Mouse (Mus musculus) embryo, embryonic 11 days (tissue): ENCODE results near the gene Neu2.

Source experiments
- DNase-seq: peaks from one replicate; pipeline ENCODE4 v3.0.0-alpha.2; 2015

The Neu2 gene

DNA sequence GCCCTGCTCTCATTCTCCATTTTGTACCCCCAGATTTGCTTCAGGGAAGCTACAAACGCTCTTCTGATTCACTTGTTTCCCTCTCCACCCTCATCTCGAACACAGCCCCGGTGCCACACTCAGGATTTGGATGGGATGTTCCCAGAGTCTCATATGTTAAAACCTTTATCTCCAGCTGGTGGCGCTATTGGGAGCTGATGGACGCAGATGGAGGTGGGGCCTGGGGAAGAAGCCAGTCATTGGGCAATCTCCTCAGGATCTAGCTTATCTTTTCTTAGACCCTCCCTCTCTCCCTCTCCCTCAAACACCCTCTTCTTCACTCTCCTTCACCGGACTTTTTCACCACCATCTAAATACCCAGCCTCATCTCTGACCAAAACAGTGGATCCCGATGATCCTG is 31.9 kb downstream of the Neu2 start:
- peak; percentile 58 for DNase-seq

GRCm38 (mm10) chr1:87551008-87551407 is 41.3 kb downstream of the Neu2 start:
- DNase-seq: no peak

- DNase-seq: no peak
These were observed 43.9 kb downstream of the Neu2 start for GRCm38 (mm10) chr1:87553586-87553985.

GRCm38 (mm10) chr1:87562967-87563366 is 53.3 kb downstream of the Neu2 start:
- DNase-seq: no peak

GRCm38 (mm10) chr1:87565760-87566159 is 56.1 kb downstream of the Neu2 start:
- no peak for DNase-seq

DNA sequence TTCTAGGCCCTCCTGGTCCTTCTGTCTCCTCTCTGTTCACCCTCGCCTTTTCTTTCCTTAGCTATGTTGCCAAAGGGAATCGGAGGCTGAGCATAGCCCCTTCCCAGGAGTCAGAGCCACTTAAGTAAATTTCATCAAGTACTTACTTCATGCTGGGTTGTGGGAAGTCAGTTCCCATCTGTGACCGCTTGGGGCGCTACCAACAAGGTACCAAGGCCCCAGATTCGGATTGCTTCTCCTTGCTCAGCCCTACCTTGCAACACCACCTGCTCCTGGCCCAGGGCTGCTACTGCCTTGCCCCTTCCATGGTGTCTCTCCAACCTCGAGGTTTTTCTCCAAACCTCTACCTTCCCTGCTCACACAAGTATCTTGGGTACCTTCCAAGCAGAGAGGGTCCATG is 58.7 kb downstream of the Neu2 start:
- peak; percentile 28 for DNase-seq

DNA sequence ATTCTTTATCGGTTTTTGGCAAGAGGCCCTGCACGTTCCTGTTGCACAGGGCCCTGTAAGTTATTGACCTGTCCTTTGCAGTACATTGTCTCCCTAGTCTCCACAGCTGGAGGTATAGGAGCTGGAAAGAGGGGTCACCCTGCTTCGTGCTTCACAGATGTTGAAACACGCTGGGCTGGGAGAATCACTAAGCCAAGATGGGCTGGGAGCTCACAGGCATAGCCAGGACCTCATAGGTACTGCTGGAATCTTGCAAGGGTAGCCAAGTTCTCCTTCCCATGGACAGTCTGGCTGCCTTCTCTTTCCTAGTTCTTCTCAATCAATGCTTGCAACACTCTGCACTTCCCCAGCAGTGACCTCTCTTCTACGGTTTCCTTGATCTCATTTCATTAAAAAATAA is 63.6 kb downstream of the Neu2 start:
- DNase-seq: no peak

DNA sequence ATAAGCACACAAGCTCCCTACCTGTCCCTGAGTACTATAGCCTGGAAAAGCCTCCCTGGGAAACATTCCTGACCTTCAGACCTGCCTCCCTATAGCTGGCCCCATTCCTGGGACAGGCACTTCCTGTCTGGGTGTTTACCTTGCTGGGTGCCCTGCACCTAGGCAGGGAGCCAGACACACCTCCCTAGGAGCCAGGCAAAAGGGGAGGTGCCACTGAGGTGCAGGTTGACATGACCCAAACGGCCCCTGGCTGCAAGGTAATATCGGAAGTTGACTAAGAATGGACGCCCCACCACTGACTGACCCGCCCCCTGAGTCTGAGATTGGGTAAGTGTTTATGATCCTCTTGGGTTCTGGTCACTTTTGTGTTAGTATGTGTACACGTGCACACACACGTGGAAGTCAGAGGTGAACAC is 64.1 kb downstream of the Neu2 start, which contains the start of gene Ngef:
Gene Ngef (minus strand): TSS at position 71 of the 416 bp plus-strand sequence.
- no peak for DNase-seq

DNA sequence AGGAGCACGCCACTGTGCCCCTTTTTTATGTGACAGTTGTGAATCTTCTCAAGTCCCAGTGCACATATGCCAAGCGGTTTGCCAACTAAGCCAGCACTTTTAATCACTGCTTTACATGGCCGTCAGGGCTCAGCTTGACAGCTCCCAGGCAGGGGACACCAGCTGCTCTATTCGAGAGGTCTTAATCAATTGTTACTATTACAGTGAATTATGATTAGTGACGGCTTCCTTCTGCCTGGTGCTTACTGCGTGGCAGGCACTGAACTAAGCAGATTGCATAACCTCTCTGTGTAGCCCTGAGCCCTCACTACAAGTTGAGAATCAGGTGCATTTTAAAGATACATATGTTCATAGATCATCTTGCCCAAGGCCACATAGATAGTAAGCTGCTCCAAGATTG is 64.7 kb downstream of the Neu2 start:
- DNase-seq: peak; percentile 11

GRCm38 (mm10) chr1:87574785-87575184 is 65.1 kb downstream of the Neu2 start:
- DNase-seq: no peak

GRCm38 (mm10) chr1:87578965-87579364 is 69.3 kb downstream of the Neu2 start:
- no peak for DNase-seq

- DNase-seq: peak; percentile 45
These were observed 71.1 kb downstream of the Neu2 start for GRCm38 (mm10) chr1:87580824-87581223.

- DNase-seq: no peak
These were observed 79.5 kb downstream of the Neu2 start for GRCm38 (mm10) chr1:87589162-87589561.

DNA sequence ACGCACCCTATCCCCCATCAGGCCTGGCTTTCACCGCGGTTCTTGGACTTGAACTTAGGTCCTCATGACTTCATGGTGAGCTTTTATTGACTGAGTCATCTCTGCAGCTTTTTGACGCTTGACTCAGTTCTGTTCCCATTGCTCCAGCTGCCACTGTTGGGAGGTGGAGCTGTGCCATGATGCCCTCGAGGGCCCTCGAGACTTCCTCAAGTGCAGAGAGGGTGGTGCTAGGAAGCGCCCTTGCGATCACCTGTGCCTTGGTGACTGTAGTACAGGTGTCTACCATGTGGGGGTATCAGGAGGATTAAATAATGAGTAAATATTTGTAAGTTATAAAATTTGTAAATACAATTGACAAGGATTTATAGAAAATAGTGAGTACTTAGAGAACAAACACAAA is 80.3 kb downstream of the Neu2 start:
- DNase-seq: no peak

DNA sequence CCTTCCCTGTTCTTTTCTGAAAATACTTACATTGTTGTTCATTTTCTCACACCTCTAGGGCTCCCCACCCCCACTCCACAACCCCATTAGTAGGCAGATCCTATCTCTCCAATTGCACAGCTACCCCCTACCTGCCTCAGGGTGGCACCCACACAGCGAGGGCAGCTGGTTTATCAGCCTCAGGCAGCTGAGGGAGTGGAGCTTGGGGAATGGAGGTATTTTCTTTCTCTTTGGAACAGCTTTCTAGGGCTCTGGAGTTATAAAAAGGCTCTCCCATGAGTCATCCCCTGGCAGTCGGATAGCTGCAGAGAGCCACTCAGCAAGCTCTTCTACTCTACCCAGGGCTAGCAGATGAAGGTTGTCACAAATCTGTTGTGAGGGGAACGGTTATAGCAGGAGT is 84.6 kb downstream of the Neu2 start:
- no peak for DNase-seq

DNA sequence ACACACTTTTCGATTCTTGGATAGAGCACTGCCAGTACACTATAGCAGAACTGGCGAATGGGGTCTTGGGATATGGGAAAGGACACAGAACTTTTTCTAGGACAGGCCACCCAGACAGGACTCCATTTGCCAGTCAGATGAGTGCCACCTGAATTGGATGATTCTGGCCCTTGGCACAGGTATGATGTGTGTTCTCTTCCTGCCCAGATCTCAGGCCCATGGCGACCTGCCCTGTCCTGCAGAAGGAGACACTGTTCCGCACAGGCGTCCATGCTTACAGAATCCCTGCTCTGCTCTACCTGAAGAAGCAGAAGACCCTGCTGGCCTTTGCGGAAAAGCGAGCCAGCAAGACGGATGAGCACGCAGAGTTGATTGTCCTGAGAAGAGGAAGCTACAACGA is 85.0 kb downstream of the Neu2 start:
- no peak for DNase-seq

DNA sequence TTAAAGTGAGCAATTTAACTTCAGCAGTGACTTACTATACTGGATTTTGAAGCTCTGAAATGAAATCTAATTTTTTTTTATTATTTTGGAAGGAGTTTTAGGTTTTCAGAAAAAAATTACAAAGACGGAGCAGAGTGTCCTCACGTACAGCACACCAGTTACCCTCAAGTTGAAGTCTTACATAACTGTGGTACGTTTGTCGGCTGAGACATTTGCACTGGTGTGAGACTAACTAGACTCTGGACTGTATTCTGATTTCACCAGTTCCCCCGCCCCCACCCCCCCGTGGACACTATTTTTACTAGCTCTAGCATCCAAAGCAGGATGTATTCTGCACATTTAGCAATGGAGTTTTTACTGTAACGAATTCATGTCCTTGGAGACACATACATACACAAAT is 90.8 kb downstream of the Neu2 start:
- DNase-seq: no peak

DNA sequence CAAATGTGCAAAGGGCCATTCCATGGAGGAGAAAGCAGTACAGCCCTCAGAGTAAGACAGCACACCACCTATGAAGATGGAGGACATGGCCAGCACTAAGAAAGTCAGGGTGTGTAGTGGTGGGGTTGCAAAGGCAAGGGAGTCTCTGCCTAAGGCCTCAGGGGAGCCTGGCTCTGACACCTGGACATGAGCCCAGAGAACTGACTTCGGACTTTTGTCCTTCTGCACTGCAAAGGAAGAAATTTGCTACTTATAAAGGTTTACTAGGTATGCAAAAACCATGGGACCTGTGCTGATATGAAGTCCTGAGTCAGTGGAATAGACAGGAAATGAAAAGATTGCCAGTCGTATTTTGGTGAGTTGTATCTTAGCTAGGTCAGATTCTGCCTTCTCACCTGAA is 92.1 kb downstream of the Neu2 start:
- DNase-seq: no peak

DNA sequence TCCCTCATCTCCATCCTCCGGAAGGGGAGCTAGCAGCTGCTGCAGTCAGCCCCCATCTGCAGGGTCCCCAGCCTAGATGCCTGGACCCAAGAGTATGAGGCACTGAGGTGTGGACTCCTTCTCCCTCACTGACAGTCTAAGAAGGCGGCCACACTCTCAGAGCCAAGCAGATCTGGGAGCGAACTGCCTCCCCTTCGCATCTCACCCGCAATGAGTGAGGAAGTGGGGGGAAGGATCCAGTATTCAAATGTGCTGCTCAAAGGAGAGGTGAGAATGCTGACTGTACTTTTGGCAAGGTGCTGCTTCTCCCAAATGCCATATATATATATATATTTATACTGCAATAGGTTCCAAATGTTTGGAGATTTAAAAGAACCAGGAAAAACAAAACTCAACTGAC is 93.7 kb downstream of the Neu2 start:
- DNase-seq: no peak

DNA sequence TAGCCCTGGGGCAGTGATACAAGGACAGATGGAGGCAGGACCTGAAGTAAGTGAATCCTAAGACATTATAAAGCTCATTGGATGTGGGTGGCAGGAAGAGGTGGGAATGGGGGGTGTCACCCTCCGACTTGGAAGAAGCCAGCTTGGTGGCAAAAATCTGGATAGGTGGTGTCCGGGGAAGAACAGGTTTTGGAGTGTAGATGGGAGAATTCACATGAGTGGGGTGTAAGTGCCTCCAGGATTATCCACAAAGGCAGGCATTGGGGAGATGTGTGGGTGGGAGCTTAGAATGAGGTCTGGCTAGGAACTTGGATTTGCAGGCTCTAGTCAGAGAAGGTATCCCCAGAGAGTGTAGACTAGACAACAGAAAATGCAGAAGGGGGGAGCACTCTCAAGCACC is 95.6 kb downstream of the Neu2 start:
- no peak for DNase-seq

DNA sequence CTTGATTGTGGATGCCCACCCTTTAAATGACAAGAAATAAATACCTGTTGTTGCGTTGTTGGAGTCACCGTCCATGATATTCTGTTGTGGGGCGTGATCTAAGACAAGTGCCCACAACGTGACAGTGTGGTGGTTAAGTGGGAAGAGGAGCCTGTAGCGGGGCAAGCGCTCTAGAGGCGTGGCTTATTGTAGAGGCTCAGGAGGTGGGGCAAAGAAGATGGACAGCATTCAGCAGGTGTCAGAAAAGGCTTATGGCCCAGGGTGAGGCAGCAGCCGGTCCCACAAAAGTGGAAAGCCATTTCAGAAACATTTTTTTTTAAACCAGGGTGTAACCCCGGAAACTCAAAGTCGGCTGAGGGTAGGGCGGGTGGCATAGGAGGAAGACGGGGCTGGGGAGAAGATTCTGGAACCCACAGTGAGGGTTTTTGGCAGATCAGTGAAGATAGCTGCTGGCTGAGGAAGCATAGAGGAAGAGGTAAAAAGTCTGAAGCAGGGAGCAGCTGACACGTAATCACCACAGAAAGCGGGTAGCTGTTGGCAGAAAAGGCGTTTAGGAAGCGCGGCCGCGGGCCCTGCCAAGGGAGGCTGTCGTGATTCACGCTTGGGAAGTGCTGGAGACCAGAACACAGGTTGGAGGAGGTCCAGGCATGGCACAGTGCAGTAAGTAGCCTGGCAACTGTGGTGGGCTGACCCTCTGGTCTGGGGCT is 97.8 kb downstream of the Neu2 start:
- DNase-seq: no peak

DNA sequence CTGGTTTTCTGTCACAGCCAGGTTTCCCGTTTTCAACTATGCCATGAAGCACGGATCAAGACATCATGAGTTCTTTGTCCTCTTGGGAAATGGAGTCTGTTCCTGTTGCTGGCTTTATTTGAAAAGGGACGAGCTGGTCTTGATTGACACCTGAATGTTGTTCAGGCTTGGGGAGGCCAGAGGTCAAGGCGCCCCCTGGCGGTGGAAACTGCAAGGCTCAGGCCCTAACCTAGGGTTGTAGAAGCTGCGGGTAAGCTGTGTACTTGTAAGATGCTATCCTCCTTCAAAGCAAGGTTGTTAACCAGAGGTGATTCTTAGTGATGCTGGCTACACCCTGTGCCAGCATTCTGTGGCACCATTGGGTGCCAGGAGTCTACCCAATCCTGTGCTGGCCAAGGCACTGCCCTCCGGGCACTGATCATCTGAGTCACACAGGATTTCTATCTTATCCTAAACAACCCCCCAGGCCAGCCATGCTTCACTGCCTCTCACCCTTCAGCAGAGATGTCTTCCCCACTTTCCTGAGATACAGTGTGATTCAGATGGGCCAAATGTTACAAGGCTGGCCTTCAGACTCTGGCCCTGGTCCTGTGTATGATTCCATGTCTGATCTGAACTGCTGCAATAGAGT is 98.8 kb downstream of the Neu2 start:
- DNase-seq: peak; percentile 60

DNA sequence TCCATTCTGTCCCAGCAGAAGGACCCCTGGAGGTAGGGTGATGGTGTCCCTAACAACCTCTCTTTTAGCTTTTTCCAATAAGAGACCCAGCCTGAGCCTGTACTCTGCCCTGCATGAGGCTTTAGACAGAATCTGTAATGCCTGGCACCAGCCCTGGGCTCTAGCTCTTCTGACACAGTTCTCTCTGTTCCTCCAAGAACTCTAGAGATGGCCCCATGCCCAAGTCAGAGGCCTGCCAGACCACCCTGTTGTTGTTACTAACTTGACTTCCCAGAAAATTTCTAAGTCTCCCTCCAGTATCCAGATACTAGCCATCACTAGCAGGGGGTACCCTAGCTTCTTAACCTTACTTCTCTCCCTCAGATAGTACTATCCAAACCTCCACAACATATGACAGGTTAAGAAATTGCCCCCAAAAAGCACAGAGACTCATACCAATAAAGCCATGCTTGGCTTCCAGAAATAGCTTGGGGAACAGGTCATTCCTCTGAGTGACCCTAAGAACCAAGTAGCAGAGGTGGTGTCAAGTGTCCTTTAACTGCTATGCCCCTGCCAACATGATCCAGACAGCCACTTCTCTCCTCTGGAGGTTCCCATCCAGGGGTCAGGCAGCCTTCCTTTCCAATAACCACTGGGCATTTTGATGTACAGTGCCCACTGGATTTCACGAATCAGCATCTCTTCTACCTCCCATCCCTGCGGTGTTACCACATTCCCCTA is 105.0 kb downstream of the Neu2 start:
- DNase-seq: no peak

GRCm38 (mm10) chr1:87620211-87620668 is 110.6 kb downstream of the Neu2 start, which contains the start of gene Inpp5d:
Inpp5d (plus strand) TSS chr1:87620312.
- DNase-seq: no peak
